Mouse (Mus musculus) lung, adult 2 months (tissue): ENCODE data around the gene Ntn1.

Experiments used
- CTCF ChIP-seq: fragments of 200-500 bp; IDR thresholded peaks from 2 replicates; pipeline ENCODE4 v1.5.1; 2011; ENCODE audit warnings: mild to moderate bottlenecking, low read length, control low read depth; ENCODE audit not compliant: insufficient read depth
- POLR2A ChIP-seq: fragments of 200-500 bp; IDR thresholded peaks from 2 replicates; pipeline ENCODE4 v1.6.1; 2011; ENCODE audit warnings: low read depth, mild to moderate bottlenecking, control low read depth, low read length, borderline replicate concordance; ENCODE audit errors: extremely low read depth

DNA sequence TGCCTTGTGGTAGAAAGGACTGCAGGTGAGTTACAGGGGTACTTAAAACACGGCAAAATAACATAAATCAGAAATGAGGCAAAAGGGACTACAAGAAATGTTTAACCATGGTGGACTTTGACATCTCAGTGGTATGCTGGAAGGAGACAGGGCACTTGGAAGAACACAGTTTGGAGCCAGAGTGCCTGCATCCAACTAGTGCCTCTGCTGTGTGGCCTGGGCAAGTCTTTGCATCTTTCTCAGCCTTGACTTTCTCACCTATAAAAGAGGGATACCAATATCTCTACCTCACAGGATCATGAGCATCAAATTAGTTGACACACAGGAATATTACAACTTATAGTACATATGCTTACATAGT is 12.0 kb downstream of the Ntn1 start:
- no peak for TF ChIP-seq POLR2A
- no peak for TF ChIP-seq CTCF
